Mouse (Mus musculus) cerebellum, adult 9-10 months (tissue): ENCODE results near the gene Rrnad1.
A peak's percentile ranks its signal among the peaks of the same experiment; 100 is the strongest.

Experiments used
- DNase-seq: peaks from one replicate; pipeline ENCODE4 v3.0.0; 2022

Gene Rrnad1

GRCm38 (mm10) chr3:87948378-87949265 lies 18.1 kb upstream of the Rrnad1 start, which contains the start of gene Crabp2:
Gene Crabp2 (plus strand): TSS chr3:87948666.
- no peak for DNase-seq

GRCm38 (mm10) chr3:87947811-87948199 lies 17.3 kb upstream of the Rrnad1 start:
- no peak for DNase-seq

GRCm38 (mm10) chr3:87947056-87947810 lies 16.7 kb upstream of the Rrnad1 start:
- no peak for DNase-seq

- no peak for DNase-seq
Observed at GRCm38 (mm10) chr3:87946541-87946860, 16.0 kb upstream of the Rrnad1 start.

- DNase-seq, result no peak
Observed at GRCm38 (mm10) chr3:87945781-87946540, 15.4 kb upstream of the Rrnad1 start.

GRCm38 (mm10) chr3:87944838-87945600 lies 14.5 kb upstream of the Rrnad1 start:
- no peak for DNase-seq

GRCm38 (mm10) chr3:87943586-87943985 lies 13.1 kb upstream of the Rrnad1 start:
- DNase-seq, result no peak

GRCm38 (mm10) chr3:87942471-87942870 lies 12.0 kb upstream of the Rrnad1 start:
- DNase-seq, result no peak

GRCm38 (mm10) chr3:87940611-87941010 lies 10.1 kb upstream of the Rrnad1 start:
- DNase-seq, result no peak

GRCm38 (mm10) chr3:87935776-87936175 lies 5.3 kb upstream of the Rrnad1 start:
- DNase-seq, result peak; percentile 72

- DNase-seq, result no peak
Observed at GRCm38 (mm10) chr3:87935201-87935600, 4.7 kb upstream of the Rrnad1 start.

- no peak for DNase-seq
Observed at GRCm38 (mm10) chr3:87934501-87934900, 4.0 kb upstream of the Rrnad1 start.

- no peak for DNase-seq
Observed at GRCm38 (mm10) chr3:87934026-87934425, 3.5 kb upstream of the Rrnad1 start.

GRCm38 (mm10) chr3:87929341-87930077 lies 1.0 kb downstream of the Rrnad1 start:
- DNase-seq, result no peak

GRCm38 (mm10) chr3:87927452-87927851 lies 3.1 kb downstream of the Rrnad1 start:
- no peak for DNase-seq

- DNase-seq, result no peak
Observed at GRCm38 (mm10) chr3:87924996-87925395, 5.5 kb downstream of the Rrnad1 start.

- no peak for DNase-seq
Observed at GRCm38 (mm10) chr3:87920270-87920943, 10.1 kb downstream of the Rrnad1 start.

- peak; percentile 91 for DNase-seq
Observed at GRCm38 (mm10) chr3:87919336-87920108, 11.0 kb downstream of the Rrnad1 start, which contains the start of gene Mrpl24. Gene Mrpl24 (plus strand): TSS chr3:87919506.

GRCm38 (mm10) chr3:87918551-87918950 lies 12.0 kb downstream of the Rrnad1 start:
- no peak for DNase-seq

- DNase-seq, result no peak
Observed at GRCm38 (mm10) chr3:87916990-87917389, 13.5 kb downstream of the Rrnad1 start.
